Mouse (Mus musculus) testis, postnatal 10 days (tissue): ENCODE measurements around the gene Spns2.
"Not testable (repeated sequence)": the region's sequence is repeated elsewhere in the genome, so short reads cannot be mapped to it uniquely, and the experiment has no call there.

Experiments used
- DNase-seq: peaks from one replicate; pipeline ENCODE4 v3.0.0; 2021; ENCODE audit warnings: low spot score

Spns2 gene

GRCm38 (mm10) chr11:72436756-72437650 lies 52.7 kb downstream of the Spns2 start:
- DNase-seq: no peak

GRCm38 (mm10) chr11:72436271-72436670 lies 53.4 kb downstream of the Spns2 start:
- no peak for DNase-seq

- DNase-seq: no peak
Measured at GRCm38 (mm10) chr11:72435694-72436045, 54.0 kb downstream of the Spns2 start.

- DNase-seq: no peak
Measured at GRCm38 (mm10) chr11:72434963-72435693, 54.6 kb downstream of the Spns2 start, which contains the start of gene Ggt6. Gene Ggt6 (plus strand): TSS chr11:72435526.

- not testable (repeated sequence) for DNase-seq
Measured at GRCm38 (mm10) chr11:72430311-72431068, 59.2 kb downstream of the Spns2 start.

GRCm38 (mm10) chr11:72429288-72429690 lies 60.4 kb downstream of the Spns2 start:
- DNase-seq: peak; percentile 82

- peak; percentile 93 for DNase-seq
Measured at GRCm38 (mm10) chr11:72428694-72429093, 61.0 kb downstream of the Spns2 start.

GRCm38 (mm10) chr11:72426884-72427283 lies 62.8 kb downstream of the Spns2 start:
- DNase-seq: no peak

- no peak for DNase-seq
Measured at GRCm38 (mm10) chr11:72425201-72425600, 64.5 kb downstream of the Spns2 start.

GRCm38 (mm10) chr11:72423686-72424085 lies 66.0 kb downstream of the Spns2 start:
- no peak for DNase-seq

- no peak for DNase-seq
Measured at GRCm38 (mm10) chr11:72421518-72422278, 68.0 kb downstream of the Spns2 start.

- no peak for DNase-seq
Measured at GRCm38 (mm10) chr11:72420460-72421122, 69.1 kb downstream of the Spns2 start.

GRCm38 (mm10) chr11:72419006-72419405 lies 70.7 kb downstream of the Spns2 start:
- no peak for DNase-seq

- no peak for DNase-seq
Measured at GRCm38 (mm10) chr11:72418227-72418626, 71.5 kb downstream of the Spns2 start.

GRCm38 (mm10) chr11:72417376-72417775 lies 72.3 kb downstream of the Spns2 start:
- DNase-seq: no peak

- DNase-seq: no peak
Measured at GRCm38 (mm10) chr11:72416666-72417065, 73.0 kb downstream of the Spns2 start.

- DNase-seq: no peak
Measured at GRCm38 (mm10) chr11:72415155-72415554, 74.5 kb downstream of the Spns2 start.

GRCm38 (mm10) chr11:72413601-72414190 lies 76.0 kb downstream of the Spns2 start:
- DNase-seq: no peak

- DNase-seq: no peak
Measured at GRCm38 (mm10) chr11:72413016-72413415, 76.7 kb downstream of the Spns2 start.

GRCm38 (mm10) chr11:72411945-72412344 lies 77.8 kb downstream of the Spns2 start:
- no peak for DNase-seq
